Mouse (Mus musculus) T-helper 2 cell (primary cell): Measurements from ENCODE around the gene Dirc2.

Experiments used
- in situ Hi-C: fragments of 300-600 bp; cut with MboI, MseI; formaldehyde crosslinking; loops from one replicate; pipeline ENCODE4 v1.15.1; 2025; ENCODE audit warnings: high pct_unique_total_duplicates

The Dirc2 gene

GRCm38 (mm10) chr16:35694250-35694846 lies 74.8 kb downstream of the Dirc2 start:
- in situ Hi-C loops = loop anchor here (10.0 kb wide), 1 partner anchor 580 kb away; the partner anchor contains the start of gene Stfa1

GRCm38 (mm10) chr16:35691606-35692005 lies 77.5 kb downstream of the Dirc2 start:
- in situ Hi-C loops = loop anchor here (10.0 kb wide), 1 partner anchor 583 kb away; the partner anchor contains the start of gene Stfa1

GRCm38 (mm10) chr16:35686491-35686890 lies 82.7 kb downstream of the Dirc2 start:
- in situ Hi-C loops = no loop called here

GRCm38 (mm10) chr16:35685027-35685426 lies 84.1 kb downstream of the Dirc2 start:
- in situ Hi-C loops = no loop called here

- in situ Hi-C loops = no loop called here
Observed at GRCm38 (mm10) chr16:35681327-35682108, 87.6 kb downstream of the Dirc2 start.

- in situ Hi-C loops = no loop called here
Observed at GRCm38 (mm10) chr16:35678476-35678875, 90.7 kb downstream of the Dirc2 start.

- in situ Hi-C loops = no loop called here
Observed at GRCm38 (mm10) chr16:35677511-35678113, 91.5 kb downstream of the Dirc2 start.

- in situ Hi-C loops = loop anchor here (10.0 kb wide), 1 partner anchor 1300 kb away; no protein-coding TSS in a partner anchor
Observed at GRCm38 (mm10) chr16:35664847-35665246, 104.3 kb downstream of the Dirc2 start.

GRCm38 (mm10) chr16:35663831-35664414 lies 105.2 kb downstream of the Dirc2 start:
- in situ Hi-C loops = loop anchor here (10.0 kb wide), 1 partner anchor 1301 kb away; no protein-coding TSS in a partner anchor

GRCm38 (mm10) chr16:35660222-35660621 lies 108.9 kb downstream of the Dirc2 start:
- in situ Hi-C loops = loop anchor here (10.0 kb wide), 1 partner anchor 1305 kb away; no protein-coding TSS in a partner anchor

- in situ Hi-C loops = no loop called here
Observed at GRCm38 (mm10) chr16:35653951-35654350, 115.2 kb downstream of the Dirc2 start.

- in situ Hi-C loops = no loop called here
Observed at GRCm38 (mm10) chr16:35652706-35653105, 116.5 kb downstream of the Dirc2 start.

GRCm38 (mm10) chr16:35652206-35652605 lies 117.0 kb downstream of the Dirc2 start:
- in situ Hi-C loops = no loop called here

- in situ Hi-C loops = no loop called here
Observed at GRCm38 (mm10) chr16:35648862-35649261, 120.3 kb downstream of the Dirc2 start.
